Mouse (Mus musculus) G1E (cell line): ENCODE data around the gene Pigl. TPM values are rescaled to one million over a fixed set of nuclear protein-coding genes. Genes with fewer than 3 reads are reported as not detected.

Experiments
- ATAC-seq: 2 replicates; pipeline ENCODE4 v1.8.0; 2016; ENCODE audit warnings: mild to moderate bottlenecking; ENCODE audit not compliant: insufficient number of reproducible peaks, poor library complexity, low FRiP score, severe bottlenecking; ENCODE audit errors: extremely low read depth
- DNase-seq: peaks from one replicate; pipeline ENCODE4 v3.0.0; 2012; ENCODE audit warnings: low spot score
- H3K27me3 ChIP-seq: 2 replicates; pipeline ENCODE4 v1.6.1; 2012; ENCODE audit warnings: mild to moderate bottlenecking, low read length, inconsistent platforms; ENCODE audit not compliant: insufficient read depth
- H3K36me3 ChIP-seq: replicated peaks from 2 replicates; pipeline ENCODE3; 2012; ENCODE audit warnings: mild to moderate bottlenecking, inconsistent platforms
- H3K4me1 ChIP-seq: 2 replicates; pipeline ENCODE4 v1.6.1; 2012; ENCODE audit warnings: low read depth, low read length, inconsistent platforms, mixed read lengths; ENCODE audit not compliant: insufficient read depth
- H3K4me3 ChIP-seq: 2 replicates; pipeline ENCODE4 v1.5.1; 2012; ENCODE audit warnings: low read depth, mild to moderate bottlenecking, inconsistent platforms, low read length, moderate library complexity, mixed read lengths
- H3K9me3 ChIP-seq: replicated peaks from 2 replicates; pipeline ENCODE4 v1.6.1; 2012; ENCODE audit warnings: inconsistent platforms
- CTCF ChIP-seq: IDR thresholded peaks from 2 replicates; pipeline ENCODE4 v1.5.1; 2012; ENCODE audit warnings: low read depth, low read length, inconsistent platforms, mixed read lengths
- GATA1 ChIP-seq: IDR thresholded peaks from 2 replicates; pipeline ENCODE4 v1.6.1; 2012; ENCODE audit warnings: borderline replicate concordance, low read length, inconsistent platforms, mixed read lengths
- GATA2 ChIP-seq: IDR thresholded peaks from 2 replicates; pipeline ENCODE4 v1.6.1; 2012; ENCODE audit warnings: low read depth, low read length, inconsistent platforms, borderline replicate concordance
- POLR2AphosphoS5 ChIP-seq: IDR thresholded peaks from 2 replicates; pipeline ENCODE4 v1.6.1; 2012; ENCODE audit warnings: low read depth, low read length, inconsistent platforms; ENCODE audit not compliant: insufficient replicate concordance
- TAL1 ChIP-seq: conservative IDR thresholded peaks from 2 replicates; pipeline ENCODE4 v1.6.1; 2012; ENCODE audit warnings: low read depth, low read length, inconsistent platforms, mixed read lengths
- polyA plus RNA-seq: library from polyadenylated mRNA; stranded (reverse); fragments of >175 nt; gene quantifications from 2 replicates; pipeline ENCODE4 v1.2.3, GENCODE M21; 2012
- total RNA-seq, 2 experiments: library from RNA; stranded (forward) in 1 of 2; stranded (reverse) in 1 of 2; fragments of 200-1000 nt in 1 of 2; fragments of >200 nt in 1 of 2; fragmentation: Nextera tagmentation in 1 of 2; gene quantifications; 2 replicates each; pipeline ENCODE4 v1.2.3; 2014 to 2017

The Pigl gene
- total RNA-seq (2014; fragmentation: Nextera tagmentation): 32.9 TPM in 2 replicates
- 4.8 and 5.3 TPM in 2 replicates for total RNA-seq (2017)
- 2.8 and 2.9 TPM in 2 replicates for polyA plus RNA-seq

- TF ChIP-seq GATA2 (no peak), POLR2AphosphoS5 (no peak; the same call in 1 of the 2 replicates), CTCF (no peak), TAL1 (no peak), GATA1 (no peak)
- DNase-seq (peak; percentile 66), ATAC-seq (peak; percentile 62)
- H3K36me3 ChIP-seq: peaks cover 16% of the 10 kb centered on the region
- H3K27me3 ChIP-seq: no peaks in the 10 kb centered on the region
- peaks cover 39% of the 10 kb centered on the region for H3K4me1 ChIP-seq
- peak within 1 kb of the TSS; percentile 81 for H3K4me3 ChIP-seq
- H3K9me3 ChIP-seq: no peaks in the 10 kb centered on the region
These were observed at the start of gene Pigl, which contains the start of gene Ncor1 for GRCm38 (mm10) chr11:62458276-62458724. Gene Pigl, plus strand, starts transcription at chr11:62458460. Gene Ncor1, minus strand, starts transcription at chr11:62458541.

GRCm38 (mm10) chr11:62408848-62409247, 49.4 kb upstream of the Pigl start:
- Histone ChIP-seq H3K4me1 (no peaks in the 10 kb centered on the region), H3K9me3 (no peaks in the 10 kb centered on the region), H3K4me3 (no peak overlapping the region), H3K27me3 (no peaks in the 10 kb centered on the region), H3K36me3 (peaks cover 71% of the 10 kb centered on the region)
- no peak for DNase-seq
- no peak for ATAC-seq
- TF ChIP-seq POLR2AphosphoS5 (no peak), TAL1 (no peak), CTCF (no peak), GATA1 (no peak), GATA2 (no peak)

GRCm38 (mm10) chr11:62409611-62410010, 48.6 kb upstream of the Pigl start:
- ATAC-seq: no peak
- H3K9me3 ChIP-seq: no peaks in the 10 kb centered on the region

GRCm38 (mm10) chr11:62415026-62415425, 43.2 kb upstream of the Pigl start:
- H3K27me3 ChIP-seq: no peaks in the 10 kb centered on the region
- no peak overlapping the region for H3K4me3 ChIP-seq
- TF ChIP-seq GATA1: no peak
- no peak for TF ChIP-seq CTCF
- no peak for TF ChIP-seq GATA2
- no peak for TF ChIP-seq TAL1
- no peak for TF ChIP-seq POLR2AphosphoS5
- H3K36me3 ChIP-seq: peaks cover 70% of the 10 kb centered on the region
- no peak for ATAC-seq
- H3K4me1 ChIP-seq: no peaks in the 10 kb centered on the region
- no peaks in the 10 kb centered on the region for H3K9me3 ChIP-seq
- DNase-seq: no peak

More at GRCm38 (mm10) chr11:62409611-62410010, 48.6 kb upstream of the Pigl start:
- Histone ChIP-seq H3K27me3 (no peaks in the 10 kb centered on the region), H3K36me3 (peaks cover 76% of the 10 kb centered on the region), H3K4me1 (no peaks in the 10 kb centered on the region), H3K4me3 (no peak overlapping the region)
- TF ChIP-seq TAL1 (no peak), POLR2AphosphoS5 (no peak), CTCF (no peak), GATA1 (no peak), GATA2 (no peak)
- DNase-seq: no peak

- Histone ChIP-seq H3K4me3 (no peak overlapping the region), H3K36me3 (peaks cover 63% of the 10 kb centered on the region), H3K27me3 (no peaks in the 10 kb centered on the region), H3K4me1 (no peaks in the 10 kb centered on the region), H3K9me3 (no peaks in the 10 kb centered on the region)
- DNase-seq: no peak
- no peak for ATAC-seq
- TF ChIP-seq GATA1 (no peak), GATA2 (no peak), POLR2AphosphoS5 (no peak), CTCF (no peak), TAL1 (no peak)
These were observed 33.7 kb upstream of the Pigl start for GRCm38 (mm10) chr11:62424525-62424924.

- DNase-seq: no peak
- Histone ChIP-seq H3K27me3 (no peaks in the 10 kb centered on the region), H3K4me3 (no peak overlapping the region), H3K9me3 (no peaks in the 10 kb centered on the region), H3K4me1 (no peaks in the 10 kb centered on the region), H3K36me3 (peaks cover 65% of the 10 kb centered on the region)
- ATAC-seq: no peak
- TF ChIP-seq GATA1: no peak
- TF ChIP-seq GATA2: no peak
- TF ChIP-seq TAL1: no peak
- TF ChIP-seq CTCF: no peak
- no peak for TF ChIP-seq POLR2AphosphoS5
These were observed 32.0 kb upstream of the Pigl start for GRCm38 (mm10) chr11:62426266-62426665.
